Mouse (Mus musculus): ENCODE data around the gene Psmb3.

DNA sequence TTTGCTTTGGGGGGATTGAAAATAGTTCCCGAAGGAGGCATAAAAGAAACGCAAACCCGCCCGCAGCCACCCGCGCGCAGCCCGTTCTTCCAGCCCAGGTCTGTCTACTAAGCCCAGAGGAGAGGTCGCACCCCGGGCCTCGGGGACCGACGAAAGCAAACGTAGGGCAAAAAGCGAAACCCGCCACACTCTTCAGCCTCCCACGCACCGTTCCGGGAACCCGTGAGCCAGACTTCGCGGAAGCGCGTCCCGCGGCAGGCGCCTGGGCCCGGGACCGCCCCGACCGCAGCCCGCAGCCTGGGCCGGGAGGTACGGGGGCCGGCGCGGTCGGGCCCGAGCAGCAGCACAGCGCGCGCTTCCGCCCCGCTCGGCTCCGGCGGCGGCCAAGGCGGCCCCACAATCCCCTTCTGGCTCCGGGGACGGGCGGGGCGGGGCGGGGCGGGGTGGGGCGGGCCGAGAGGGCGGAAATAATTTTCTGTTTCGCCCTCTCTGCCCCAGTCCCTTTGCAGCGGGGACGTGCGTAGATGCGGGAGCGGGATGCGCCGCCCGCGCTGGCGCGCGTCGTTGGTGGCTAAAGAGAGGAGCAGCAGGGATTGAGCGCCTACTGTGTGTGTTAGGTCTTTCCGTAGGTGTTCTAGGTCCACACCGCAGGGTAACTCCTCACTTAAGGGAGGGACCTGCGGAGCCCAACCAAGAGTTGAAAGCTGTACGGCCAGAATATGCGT is 43.0 kb upstream of the Psmb3 start:
- TF ChIP-seq CTCF (IDR thresholded peaks at IDR 0.05; ENCODE audit: low read depth) (no peak), EP300 (IDR thresholded peaks at IDR 0.05; ENCODE audit: low read depth) (no peak)

All from heart, postnatal 0 days (tissue).